Mouse (Mus musculus): Measurements from ENCODE around the gene Slc38a10.

The Slc38a10 gene

GRCm38 (mm10) chr11:120055953-120056732, 95.0 kb downstream of the Slc38a10 start:
- no peak for DNase-seq (ENCODE audit: low read depth)

Measured in 416B (cell line).